Mouse (Mus musculus) stomach, postnatal 0 days (tissue): Measurements from ENCODE around the gene Prdx1.

Experiments used
- CTCF ChIP-seq: IDR thresholded peaks from 2 replicates; pipeline ENCODE4 v1.5.1; 2016; ENCODE audit warnings: antibody characterized with exemption, low read depth, mild to moderate bottlenecking, moderate library complexity
- EP300 ChIP-seq: optimal IDR thresholded peaks from 2 replicates; pipeline ENCODE3; 2016; ENCODE audit warnings: antibody characterized with exemption

DNA sequence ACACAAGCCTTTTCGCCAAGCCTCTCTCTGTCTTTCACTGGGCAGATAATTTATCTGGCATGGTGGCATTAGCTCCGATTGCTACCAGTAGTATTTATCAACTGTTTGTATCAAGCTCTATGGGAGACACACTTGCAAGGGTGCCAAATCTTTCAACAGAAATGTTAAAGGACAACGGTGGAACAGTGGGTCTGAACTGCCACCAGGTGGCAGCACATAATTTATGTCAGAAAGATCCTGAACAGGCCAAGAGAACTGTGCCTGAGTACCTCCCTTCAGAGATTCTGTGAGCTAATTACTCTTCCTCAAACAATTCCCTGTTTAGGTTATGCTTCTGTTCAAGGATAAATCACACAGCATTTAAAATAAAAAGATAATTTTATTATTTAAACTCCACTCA is 34.1 kb downstream of the Prdx1 start:
- TF ChIP-seq CTCF, result peak; percentile 84
- TF ChIP-seq EP300, result no peak
